Mouse (Mus musculus): ENCODE results near the gene Klf1. TPM values are rescaled to one million over a fixed set of nuclear protein-coding genes. Genes with fewer than 3 reads are reported as not detected.

Gene Klf1
- total and polyA plus RNA-seq, 3 experiments, result 0.20 to 0.38 (median 0.24) TPM

DNA sequence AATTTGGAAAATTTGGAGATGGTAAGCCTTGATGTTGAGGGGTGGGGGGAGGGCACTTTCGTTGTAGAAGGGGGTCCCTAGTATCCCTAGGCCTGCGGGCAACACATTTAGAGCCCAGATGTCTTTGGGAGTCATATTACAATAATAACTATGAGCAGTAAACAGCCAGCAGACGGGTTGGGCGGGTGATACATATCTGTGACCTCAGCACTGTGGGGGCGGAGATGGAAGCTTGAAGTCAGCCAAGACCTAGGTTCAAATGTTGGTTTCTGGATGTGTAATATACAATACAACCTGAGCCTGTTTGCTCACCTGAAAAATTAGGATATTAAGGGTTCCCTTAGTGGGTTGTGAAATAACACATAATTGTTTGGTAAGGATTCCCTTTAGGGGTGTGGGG, 8.2 kb downstream of the Klf1 start:
- H3K36me3 ChIP-seq (replicated peaks in 1 of 2; ENCODE audit: control insufficient read depth in 1 of 2, insufficient read depth in 1 of 2, low read length in 1 of 2), result peaks cover 12 to 47% of the 10 kb centered on the region in 2 experiments
- no peak for DNase-seq (ENCODE audit: extremely low read depth)
- peaks cover 13% of the 10 kb centered on the region for H3K9me3 ChIP-seq (replicated peaks; ENCODE audit: low read length)
- no peak overlapping the region for H3K4me3 ChIP-seq (replicated peaks in 1 of 3; ENCODE audit: low read depth in 2 of 3, low read length in 2 of 3, poor library complexity in 1 of 3)
- dilution Hi-C loops (cut with MboI; ENCODE audit: extremely low pct_ligation_motif_present, extremely low pct_unique_long_range_greater_than_20kb, low sequenced_read_pairs) (no loop called here), in situ Hi-C loops (cut with MboI; ENCODE audit: low pct_ligation_motif_present, low pct_unique_long_range_greater_than_20kb, low sequenced_read_pairs) (no loop called here)
- H3K27ac ChIP-seq (ENCODE audit: insufficient read depth, low read depth), result no peak overlapping the region
- H3K4me1 ChIP-seq (ENCODE audit: control insufficient read depth in 1 of 2, insufficient read depth in 2 of 2), result peaks cover 8 to 15% of the 10 kb centered on the region in 2 experiments
- H3K4me2 ChIP-seq (ENCODE audit: insufficient read depth, low read depth, poor library complexity, severe bottlenecking), result no peak overlapping the region
- peaks cover 2% of the 10 kb centered on the region for H3K27me3 ChIP-seq (replicated peaks)
- no peaks in the 10 kb centered on the region for H3K79me2 ChIP-seq (replicated peaks; ENCODE audit: control insufficient read depth, extremely low read depth, insufficient read depth, poor library complexity, severe bottlenecking)
- H3K9ac ChIP-seq (ENCODE audit: insufficient read depth, low read depth), result no peak overlapping the region
- no peak for TF ChIP-seq JUN (IDR thresholded peaks at IDR 0.05; ENCODE audit: insufficient read depth, low read depth, low read length)
- no peak for TF ChIP-seq NELFE (IDR thresholded peaks at IDR 0.05; ENCODE audit: low read depth, low read length)
- TF ChIP-seq USF1 (IDR thresholded peaks at IDR 0.05; ENCODE audit: low read depth, low read length), result no peak
- no peak for TF ChIP-seq MAX (IDR thresholded peaks at IDR 0.05; ENCODE audit: low read length)
- no peak for TF ChIP-seq ELF1 (IDR thresholded peaks at IDR 0.05; ENCODE audit: low read depth, low read length)
- no peak for TF ChIP-seq SMC3 (IDR thresholded peaks at IDR 0.05; ENCODE audit: low read depth, low read length)
- TF ChIP-seq CHD1 (IDR thresholded peaks at IDR 0.05; ENCODE audit: low read depth, low read length), result no peak
- no peak for TF ChIP-seq BHLHE40 (IDR thresholded peaks at IDR 0.05; ENCODE audit: low read depth, low read length)
- TF ChIP-seq POLR2AphosphoS2 (IDR thresholded peaks at IDR 0.05; ENCODE audit: low read depth, low read length), result no peak
- no peak for TF ChIP-seq USF2 (conservative IDR thresholded peaks at IDR 0.05; ENCODE audit: low read depth, low read length)
- TF ChIP-seq MYC (IDR thresholded peaks at IDR 0.05; ENCODE audit: low read depth, low read length), result no peak
- TF ChIP-seq POLR2A (IDR thresholded peaks at IDR 0.05; ENCODE audit: low read depth, low read length), result no peak
- TF ChIP-seq TCF12 (IDR thresholded peaks at IDR 0.05; ENCODE audit: low read depth, low read length), result no peak
- no peak for TF ChIP-seq RAD21 (IDR thresholded peaks at IDR 0.05; ENCODE audit: low read depth, low read length)
- TF ChIP-seq HCFC1 (IDR thresholded peaks at IDR 0.05; ENCODE audit: low read depth, low read length), result no peak
- no peak for TF ChIP-seq EP300 (IDR thresholded peaks at IDR 0.05; ENCODE audit: low read length)
- TF ChIP-seq GABPA (IDR thresholded peaks at IDR 0.05; ENCODE audit: insufficient replicate concordance, low read depth, low read length), result no peak
- TF ChIP-seq NRF1 (IDR thresholded peaks at IDR 0.05; ENCODE audit: low read depth, low read length), result no peak

- Histone ChIP-seq H3K36me3 (replicated peaks in 1 of 2; ENCODE audit: control insufficient read depth in 1 of 2, insufficient read depth in 1 of 2, low read length in 1 of 2) (peaks cover 12 to 50% of the 10 kb centered on the region in 2 experiments), H3K79me2 (replicated peaks; ENCODE audit: control insufficient read depth, extremely low read depth, insufficient read depth, poor library complexity, severe bottlenecking) (no peaks in the 10 kb centered on the region), H3K27ac (ENCODE audit: insufficient read depth, low read depth) (no peak overlapping the region), H3K4me2 (ENCODE audit: insufficient read depth, low read depth, poor library complexity, severe bottlenecking) (no peak overlapping the region), H3K9ac (ENCODE audit: insufficient read depth, low read depth) (no peak overlapping the region), H3K4me1 (ENCODE audit: control insufficient read depth in 1 of 2, insufficient read depth in 2 of 2) (peaks cover 8 to 15% of the 10 kb centered on the region in 2 experiments), H3K27me3 (replicated peaks) (peaks cover 1% of the 10 kb centered on the region), H3K4me3 (replicated peaks in 1 of 3; ENCODE audit: low read depth in 2 of 3, low read length in 2 of 3, poor library complexity in 1 of 3) (no peak overlapping the region), H3K9me3 (replicated peaks; ENCODE audit: low read length) (peaks cover 13% of the 10 kb centered on the region)
- in situ Hi-C loops (cut with MboI; ENCODE audit: low pct_ligation_motif_present, low pct_unique_long_range_greater_than_20kb, low sequenced_read_pairs) (no loop called here), dilution Hi-C loops (cut with MboI; ENCODE audit: extremely low pct_ligation_motif_present, extremely low pct_unique_long_range_greater_than_20kb, low sequenced_read_pairs) (no loop called here)
- DNase-seq (ENCODE audit: extremely low read depth), result no peak
- no peak for TF ChIP-seq IRF4 (IDR thresholded peaks at IDR 0.05; ENCODE audit: low read depth, low read length)
- TF ChIP-seq MAX (IDR thresholded peaks at IDR 0.05; ENCODE audit: low read length), result no peak
- no peak for TF ChIP-seq NRF1 (IDR thresholded peaks at IDR 0.05; ENCODE audit: low read depth, low read length)
- no peak for TF ChIP-seq MEF2A (IDR thresholded peaks at IDR 0.05; ENCODE audit: borderline replicate concordance, low read depth, low read length)
- no peak for TF ChIP-seq KAT2A (IDR thresholded peaks at IDR 0.05; ENCODE audit: insufficient replicate concordance, low read length)
- TF ChIP-seq RAD21 (IDR thresholded peaks at IDR 0.05; ENCODE audit: low read depth, low read length), result no peak
Measured at GRCm38 (mm10) chr8:84910551-84910950, 8.8 kb downstream of the Klf1 start.
